Mouse (Mus musculus) hindlimb bud, embryonic 11.5 days (tissue): ENCODE data around the gene Tanc1.
"Not testable (repeated sequence)": the region's sequence is repeated elsewhere in the genome, so short reads cannot be mapped to it uniquely, and the experiment has no call there.

Source experiments
- DNase-seq: peaks from one replicate; pipeline ENCODE4 v3.0.0-alpha.2; 2012; ENCODE audit warnings: low read depth, low spot score; ENCODE audit errors: extremely low spot score

Tanc1 gene

DNA sequence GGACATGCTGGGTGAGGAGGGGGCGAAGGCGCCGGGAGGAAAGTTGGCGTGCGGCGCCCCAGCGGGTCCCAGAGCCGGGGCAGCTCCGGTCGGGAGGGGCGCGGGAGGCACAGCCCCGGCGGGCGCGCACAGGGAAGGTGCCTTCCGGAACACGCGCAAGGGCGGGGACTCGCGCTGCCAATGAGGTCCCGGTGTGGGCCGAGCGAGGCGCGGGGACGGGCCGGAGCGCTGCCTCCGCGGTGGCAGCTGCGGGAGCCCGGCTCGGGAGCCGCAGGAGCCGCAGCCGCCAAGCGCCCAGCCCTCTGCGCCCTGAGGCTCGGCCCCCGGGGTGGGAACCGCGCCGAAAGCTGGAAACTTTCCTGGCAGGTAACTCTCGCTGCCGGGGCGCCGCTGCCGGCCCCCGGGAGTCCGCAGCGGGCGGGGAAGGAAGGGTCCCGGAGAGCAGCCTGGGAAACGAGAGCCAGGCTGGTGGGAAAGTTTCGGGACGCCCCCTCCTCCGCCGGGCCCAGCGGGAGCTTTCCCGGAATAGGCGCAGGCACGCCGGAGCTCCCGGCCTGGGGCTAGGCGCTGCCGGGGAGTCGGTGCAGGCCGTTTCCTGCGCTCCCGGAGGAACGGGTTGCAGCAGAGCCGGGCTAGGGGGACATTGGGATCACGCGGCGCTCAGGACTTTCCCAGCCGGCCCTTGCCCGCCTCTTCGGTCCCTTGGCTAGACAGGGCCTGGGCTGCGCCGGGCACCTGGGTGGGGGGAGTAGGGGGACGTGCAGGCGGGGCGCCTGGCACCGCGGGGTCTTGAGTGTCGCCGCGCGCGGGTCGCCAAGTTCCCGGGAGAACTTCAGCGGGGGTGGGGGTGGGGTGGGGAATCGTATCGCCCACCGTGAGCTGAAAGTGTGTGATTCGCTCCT lies at the start of gene Tanc1:
TSS of gene Tanc1 (plus strand) at position 212 of the 902 bp plus-strand sequence.
- no peak for DNase-seq

DNA sequence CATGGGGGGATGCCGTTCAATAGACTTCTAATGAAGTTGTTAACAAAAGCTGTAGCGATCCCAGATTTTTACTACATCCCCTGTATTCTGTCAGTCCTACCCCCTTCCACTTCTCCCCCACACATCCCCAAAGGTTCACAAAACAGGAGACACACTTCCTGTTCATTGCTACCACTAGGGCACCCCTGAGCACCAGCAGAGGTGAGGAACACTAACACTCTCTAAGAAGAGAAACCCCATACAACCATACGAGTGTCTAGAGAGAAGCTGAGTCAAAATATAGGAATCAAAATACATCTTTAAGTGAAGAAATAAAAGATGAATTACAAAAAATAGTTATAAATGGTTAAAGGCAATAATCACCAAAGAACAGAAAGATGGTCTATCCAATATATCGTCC lies 49.6 kb upstream of the Tanc1 start:
- no peak for DNase-seq

DNA sequence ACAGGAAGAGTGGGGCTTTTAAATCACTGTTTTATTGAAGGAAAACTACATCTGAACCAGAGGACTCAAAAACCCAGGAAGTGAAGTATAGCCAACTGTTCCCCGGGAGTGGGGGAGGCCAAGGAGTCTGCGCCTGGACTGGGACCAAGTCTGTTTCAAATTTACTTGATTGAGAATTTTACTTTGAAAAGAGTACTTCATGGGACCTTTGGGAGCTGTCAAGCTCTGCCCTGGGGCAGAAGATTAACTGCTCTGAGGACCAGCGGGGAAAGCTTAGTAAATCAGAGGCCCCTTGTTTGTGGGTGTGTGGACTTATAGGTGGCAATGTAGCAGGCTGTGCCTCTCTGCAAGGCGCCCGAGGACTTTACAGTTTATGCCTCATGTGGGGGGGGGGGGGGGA lies 49.1 kb upstream of the Tanc1 start:
- DNase-seq: peak; percentile 98

DNA sequence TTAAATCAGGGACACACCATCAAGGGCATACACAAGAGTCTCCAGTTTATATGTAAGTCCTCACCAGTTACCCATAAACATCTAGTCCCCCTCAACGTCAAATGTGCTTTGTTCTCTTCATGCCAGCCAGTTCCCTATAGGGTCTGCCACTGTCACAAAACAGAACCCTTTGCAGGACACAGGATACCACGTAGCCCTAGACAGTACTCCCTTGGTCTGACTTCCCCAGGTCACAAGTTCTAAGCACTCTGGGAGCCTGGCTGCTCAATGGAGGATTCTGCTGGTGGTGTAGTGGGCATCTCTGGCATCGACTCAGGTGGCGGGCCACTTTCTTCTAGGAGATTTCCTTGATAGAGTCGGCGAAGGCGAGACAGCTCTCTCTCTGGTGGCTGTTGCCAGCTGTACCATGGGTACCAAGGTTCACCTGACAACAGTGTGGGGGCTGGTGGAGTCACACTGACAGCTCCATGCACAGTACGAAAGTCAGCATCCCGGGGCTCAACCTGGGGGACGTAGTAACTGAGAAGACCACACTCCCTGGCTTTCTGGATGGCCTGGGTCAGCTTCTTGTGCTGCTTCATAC lies 47.7 kb upstream of the Tanc1 start:
- not testable (repeated sequence) for DNase-seq

DNA sequence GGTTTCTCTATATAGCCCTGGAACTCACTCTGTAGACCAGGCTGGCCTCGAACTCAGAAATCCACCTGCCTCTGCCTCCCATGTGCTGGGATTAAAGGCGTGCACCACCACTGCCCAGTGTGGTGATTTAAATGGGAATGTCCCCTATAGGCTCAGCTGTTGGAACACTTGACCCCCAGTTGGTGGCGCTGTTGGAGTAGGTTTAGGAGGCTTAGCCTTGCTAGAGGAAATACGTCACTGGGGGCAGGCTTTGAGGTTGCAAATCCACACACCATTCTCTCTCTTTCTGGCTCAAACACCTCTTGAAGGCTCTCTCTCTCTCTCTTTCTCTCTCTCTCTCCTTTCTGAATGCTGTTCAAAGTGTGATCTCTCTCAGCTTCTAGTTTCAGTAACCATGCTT lies 46.9 kb upstream of the Tanc1 start:
- DNase-seq: no peak

DNA sequence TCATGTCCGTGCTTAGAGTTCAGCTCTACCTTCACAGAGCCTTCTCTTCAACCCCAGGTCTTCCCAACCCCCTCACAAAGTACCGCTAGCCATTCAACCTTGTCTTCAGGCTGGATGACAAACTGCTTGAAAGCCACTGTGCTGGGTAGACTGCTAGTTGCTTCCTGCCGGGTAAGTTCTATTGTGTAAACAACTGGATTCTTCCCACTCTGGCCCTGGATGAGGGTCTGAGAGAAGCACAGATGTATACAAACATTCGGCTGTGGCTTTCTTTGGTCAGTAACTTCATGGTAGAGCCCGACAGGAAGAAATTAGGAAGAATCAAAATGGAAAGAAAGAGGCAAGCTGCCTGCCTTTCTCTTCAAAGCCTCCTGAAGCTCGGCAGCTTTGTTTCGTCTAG lies 30.9 kb upstream of the Tanc1 start:
- no peak for DNase-seq

DNA sequence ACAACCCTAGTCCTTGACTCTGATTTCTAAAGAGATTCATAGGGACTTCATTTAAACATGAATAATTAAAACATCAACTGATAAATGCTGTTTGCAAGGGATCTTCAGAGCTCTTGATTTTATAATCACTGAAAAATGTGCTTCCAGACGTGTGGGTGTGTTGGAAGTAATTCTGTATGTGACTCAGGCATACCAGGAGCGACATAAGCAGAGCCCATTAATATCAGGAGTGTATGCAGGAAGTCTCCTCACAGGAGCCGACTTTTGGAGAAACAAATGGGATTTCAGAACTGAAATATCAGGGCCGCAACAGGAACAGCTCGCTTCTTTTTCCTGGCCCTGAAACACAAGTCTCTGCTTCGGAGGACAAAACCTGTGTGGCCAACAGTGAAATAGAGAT lies 27.9 kb upstream of the Tanc1 start:
- no peak for DNase-seq

DNA sequence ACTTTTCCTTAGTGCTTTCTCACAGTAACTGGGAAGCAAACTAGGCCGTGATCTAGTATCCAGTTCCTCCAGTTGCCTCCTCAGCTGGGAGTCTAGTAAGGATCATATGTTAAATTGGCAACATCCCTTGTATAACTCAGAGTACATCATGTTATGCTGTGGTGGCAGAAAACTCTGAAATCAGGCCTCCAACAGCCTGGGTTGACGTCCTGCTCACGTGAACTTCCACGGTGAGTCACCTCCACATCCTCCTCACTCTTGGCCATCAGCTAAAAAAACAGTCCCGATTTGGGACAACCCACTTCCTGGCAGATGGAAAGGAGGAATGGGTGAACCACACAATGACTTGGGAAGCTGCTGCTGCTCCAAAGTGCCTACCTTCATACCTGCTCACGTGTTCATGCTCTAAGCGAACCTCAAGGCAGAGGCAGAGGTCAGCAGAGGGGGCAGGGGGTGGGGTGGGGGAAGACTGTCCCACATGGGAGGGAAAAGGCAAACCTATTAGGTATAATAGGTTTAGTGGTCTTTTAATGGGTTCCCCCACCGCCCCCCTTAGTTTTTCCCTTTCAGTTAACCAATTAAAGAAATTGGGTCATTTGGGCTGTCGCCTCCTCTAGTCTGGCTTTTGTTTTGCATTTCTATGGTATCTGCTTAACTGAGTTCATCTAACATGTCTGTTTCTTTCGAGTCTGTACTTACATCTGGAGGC lies 24.3 kb upstream of the Tanc1 start:
- DNase-seq: no peak

DNA sequence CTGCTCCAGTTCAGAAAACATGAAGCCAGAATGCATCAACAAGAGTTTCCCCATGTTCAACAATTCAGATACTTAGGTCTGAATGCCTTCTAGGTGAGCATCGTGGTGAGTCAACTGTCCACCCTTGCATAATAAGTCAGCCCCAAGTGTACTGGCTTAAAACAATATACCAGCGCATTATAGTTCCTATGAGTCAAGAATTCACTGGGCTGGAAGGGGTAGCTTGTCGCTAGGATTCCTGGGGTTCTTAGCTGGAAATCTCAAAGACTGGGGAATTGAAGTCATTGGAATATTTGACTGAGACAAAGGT lies 23.8 kb upstream of the Tanc1 start:
- DNase-seq: no peak

DNA sequence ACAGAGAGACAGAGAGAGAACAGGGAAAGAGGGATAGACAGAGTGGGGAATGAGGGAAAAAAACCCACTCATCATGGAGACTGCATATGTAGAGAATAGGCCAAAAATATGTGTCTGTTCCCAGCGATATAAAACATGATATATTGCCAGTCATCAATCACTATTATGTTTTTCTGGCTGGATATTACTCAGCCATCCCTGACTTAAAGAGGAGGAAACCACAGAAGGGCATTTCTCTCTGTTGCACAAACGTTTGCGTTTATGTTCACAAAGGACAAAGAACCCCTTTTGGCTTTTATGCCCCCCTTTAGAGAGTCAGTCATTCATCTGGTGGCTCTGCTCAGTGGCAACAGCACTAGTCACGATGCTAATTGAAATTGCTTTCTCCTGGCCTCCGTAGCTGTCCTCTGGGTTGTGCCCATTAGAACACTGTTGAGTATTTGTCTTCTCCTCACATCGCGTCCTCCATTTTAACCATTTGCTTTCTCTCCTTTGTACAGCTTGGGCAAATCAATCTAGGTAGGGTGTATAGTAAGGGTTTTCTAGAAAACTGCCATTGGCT lies 18.4 kb upstream of the Tanc1 start:
- DNase-seq: no peak

DNA sequence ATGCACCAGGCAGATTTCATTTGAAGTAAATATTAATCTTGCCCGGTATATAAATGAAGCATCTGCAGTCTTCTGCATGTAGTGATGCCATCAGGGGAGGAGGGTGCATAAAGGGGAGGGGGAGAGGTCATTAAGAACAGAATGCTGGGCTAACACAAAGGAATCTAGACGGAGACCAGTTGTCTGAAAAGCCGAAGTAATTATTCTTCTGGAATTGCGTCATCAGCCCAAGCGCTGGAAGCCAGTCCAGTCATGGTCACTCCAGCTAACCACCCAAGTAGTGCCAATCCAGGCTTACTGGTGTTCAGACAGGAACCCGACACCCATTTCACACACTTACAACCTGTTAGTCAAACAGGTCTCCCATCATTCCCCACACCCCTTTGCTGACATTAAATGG lies 17.7 kb upstream of the Tanc1 start:
- DNase-seq: no peak

DNA sequence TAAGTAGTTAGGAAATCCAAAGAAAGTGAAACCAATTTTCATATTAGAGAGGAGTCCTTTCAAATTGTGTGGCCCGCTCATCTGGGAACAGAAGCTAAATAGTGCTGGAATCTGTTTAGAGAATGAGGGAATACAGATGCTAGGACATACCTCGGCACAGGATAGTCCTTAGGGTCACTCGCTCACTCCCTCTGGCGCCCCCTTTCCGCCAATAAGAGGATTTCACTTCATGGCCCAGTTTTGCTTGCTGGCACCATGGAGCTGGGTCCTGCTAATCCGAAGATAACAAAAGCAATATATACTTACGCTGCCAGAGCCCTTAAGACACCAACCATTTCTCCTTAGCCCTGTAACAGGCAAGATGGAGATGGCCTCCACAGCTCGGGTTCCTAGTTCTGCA lies 15.3 kb upstream of the Tanc1 start:
- DNase-seq: no peak

DNA sequence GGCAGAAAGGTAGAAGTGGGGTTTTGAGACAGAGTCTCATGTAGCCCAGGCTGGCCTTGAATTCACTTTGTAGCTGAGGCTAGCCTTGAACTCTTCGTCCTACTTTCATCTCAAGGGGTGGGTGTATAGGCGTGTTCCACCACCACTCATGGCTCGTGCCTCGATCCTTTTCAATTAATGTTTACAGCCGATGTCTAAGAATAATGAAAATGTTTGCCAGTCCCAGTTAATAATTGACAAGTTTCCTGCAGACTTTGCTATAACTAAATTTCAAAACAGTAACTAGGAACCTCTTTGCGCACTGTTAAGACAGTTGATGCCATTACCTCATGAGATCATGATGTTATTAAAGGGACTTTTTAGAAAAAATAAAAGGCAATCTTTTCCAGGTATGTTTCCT lies 13.6 kb upstream of the Tanc1 start:
- DNase-seq: no peak

DNA sequence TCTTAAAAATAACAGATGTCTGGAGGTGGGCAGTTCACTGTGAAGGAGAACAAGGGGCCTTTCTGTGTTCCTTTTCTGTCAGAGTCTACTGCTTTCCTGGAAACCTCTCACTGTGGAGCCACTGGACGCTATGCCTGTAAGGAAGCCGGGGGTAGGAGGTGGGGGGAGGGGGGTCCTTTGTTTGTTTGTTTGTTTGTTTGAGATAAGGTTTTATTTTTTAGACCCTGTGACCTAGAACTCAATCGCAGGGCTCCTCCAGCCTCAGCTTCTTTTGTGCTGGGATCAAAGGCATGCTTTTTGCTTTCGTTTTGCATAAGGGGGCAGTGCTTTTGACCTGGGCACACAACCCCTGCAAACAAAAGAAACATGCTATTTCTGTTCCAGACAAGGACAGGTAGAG lies 12.9 kb upstream of the Tanc1 start:
- no peak for DNase-seq

DNA sequence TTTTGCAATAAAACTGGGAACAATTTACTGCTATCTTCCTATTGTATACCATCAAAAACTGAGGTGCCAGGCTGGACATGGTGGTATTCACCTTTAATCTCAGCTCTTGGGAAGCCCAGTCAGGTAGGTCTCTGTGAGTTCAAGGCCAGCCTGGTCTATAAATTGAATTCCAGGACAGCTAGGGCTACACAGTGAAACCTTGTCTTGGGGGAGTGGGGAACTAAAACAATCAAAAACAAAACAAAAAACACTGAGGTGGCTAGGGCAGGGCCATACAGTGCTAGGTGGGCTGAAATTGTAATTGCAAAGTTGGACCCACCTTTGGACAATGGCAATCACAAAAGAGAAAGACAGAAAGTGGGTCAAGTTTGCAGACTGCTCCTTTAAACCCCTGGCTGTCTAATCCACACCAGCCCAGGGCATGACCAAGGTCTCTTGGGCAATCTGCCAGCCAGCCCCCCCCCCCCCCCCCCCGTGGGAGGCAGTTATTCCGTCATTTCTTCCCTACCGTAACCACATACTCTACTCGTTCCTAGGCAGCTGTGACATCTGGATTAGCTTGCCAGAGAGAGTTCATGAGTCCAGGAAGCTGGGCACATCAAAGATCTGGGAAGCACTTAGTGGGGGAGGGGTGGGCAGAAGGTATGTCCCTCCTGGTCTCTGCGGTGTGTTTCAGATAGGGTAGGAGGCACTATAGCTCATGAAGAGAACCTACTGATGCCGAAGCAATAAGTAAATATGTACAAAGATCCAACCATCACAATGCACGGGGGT lies 12.3 kb upstream of the Tanc1 start:
- peak; percentile 93 for DNase-seq

DNA sequence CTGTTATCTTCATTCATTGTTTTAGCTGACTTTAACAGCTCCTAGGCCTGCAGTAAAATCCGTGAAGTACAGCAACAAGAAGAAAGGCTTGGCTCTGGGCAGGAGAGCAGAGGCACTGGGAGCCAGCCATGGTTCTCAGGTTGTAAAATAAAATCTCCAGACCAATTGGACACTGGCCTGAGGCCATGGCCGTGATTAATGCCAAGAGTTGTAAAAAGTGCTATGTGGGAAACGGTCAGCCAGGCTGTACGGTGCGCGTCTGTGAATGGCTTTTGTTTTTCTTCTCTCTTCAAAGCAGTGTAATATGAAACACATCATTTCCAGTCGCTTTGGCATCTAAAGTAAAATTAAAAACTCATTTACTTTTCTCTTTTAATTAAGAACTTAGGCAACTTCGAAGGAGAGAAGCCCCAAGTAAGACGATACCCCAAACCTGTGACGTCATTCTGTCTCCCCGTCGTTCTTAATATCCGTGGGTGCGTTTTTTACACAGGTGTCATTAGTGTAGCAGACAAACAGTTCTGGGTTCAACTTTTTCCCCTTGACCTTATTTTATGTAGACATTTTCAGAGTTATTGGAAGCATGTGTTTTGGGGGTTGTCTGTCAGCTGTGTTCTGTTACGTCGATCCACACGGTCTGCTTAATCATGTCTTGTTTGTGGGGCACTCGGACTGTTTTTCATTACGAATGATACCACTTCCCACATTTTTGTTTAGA lies 11.6 kb upstream of the Tanc1 start:
- peak; percentile 90 for DNase-seq

DNA sequence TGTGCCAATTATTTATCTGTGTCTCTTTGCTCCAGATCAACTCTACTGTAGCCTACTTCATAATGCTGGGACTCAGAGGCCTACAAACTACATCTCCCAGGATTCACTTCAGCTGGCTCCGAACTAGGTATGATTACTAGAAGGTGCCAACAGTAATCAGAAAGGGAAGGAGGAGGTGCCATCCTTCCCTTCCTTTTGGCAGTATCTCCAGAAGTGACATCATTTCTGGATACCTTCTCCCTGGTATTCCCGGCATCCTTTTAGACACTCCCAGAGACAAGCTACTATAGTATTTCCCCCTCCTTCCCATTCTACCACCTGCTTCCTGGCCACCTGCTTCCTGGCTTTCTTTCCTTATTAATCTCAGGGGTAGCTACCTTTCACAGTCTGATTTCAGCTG lies 10.9 kb upstream of the Tanc1 start:
- DNase-seq: no peak

DNA sequence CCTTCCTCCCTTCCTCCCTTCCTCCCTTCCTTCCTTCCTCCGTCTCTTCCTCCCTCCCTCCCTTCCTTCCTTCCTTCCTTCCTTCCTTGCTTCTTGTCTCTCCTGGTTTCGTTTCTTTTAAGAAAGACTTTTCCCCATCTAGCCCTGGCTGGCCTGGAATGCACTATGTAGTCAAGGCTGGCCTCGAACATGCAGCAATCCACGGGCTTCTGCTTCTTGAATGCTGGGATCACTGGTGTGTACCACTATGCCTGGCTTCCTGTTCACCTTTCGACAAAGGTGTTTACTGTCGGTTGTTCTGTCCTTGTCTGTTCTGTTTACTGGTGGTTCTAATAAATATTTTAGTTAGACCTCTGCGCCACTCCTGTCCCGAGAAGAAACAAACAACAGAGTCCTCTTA lies 10.4 kb upstream of the Tanc1 start:
- DNase-seq: no peak

DNA sequence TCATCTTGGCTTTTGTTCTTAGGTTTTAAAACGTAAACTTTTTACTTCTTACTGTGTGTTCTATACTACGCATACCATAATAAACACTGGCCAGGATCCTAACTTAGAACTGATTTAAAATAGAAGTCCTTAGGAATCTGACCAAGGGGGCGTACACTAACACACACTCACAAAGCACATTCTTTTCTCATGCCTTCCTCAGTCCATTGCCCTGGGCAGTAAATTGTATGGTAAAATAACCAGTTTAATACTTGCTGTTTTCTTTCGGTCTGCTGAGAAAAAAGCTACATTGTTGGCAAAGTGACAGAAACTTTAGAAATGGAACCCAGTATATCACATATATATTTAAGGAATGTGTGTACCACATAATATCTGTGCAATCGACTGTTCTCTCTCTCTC lies 2.9 kb upstream of the Tanc1 start:
- no peak for DNase-seq

DNA sequence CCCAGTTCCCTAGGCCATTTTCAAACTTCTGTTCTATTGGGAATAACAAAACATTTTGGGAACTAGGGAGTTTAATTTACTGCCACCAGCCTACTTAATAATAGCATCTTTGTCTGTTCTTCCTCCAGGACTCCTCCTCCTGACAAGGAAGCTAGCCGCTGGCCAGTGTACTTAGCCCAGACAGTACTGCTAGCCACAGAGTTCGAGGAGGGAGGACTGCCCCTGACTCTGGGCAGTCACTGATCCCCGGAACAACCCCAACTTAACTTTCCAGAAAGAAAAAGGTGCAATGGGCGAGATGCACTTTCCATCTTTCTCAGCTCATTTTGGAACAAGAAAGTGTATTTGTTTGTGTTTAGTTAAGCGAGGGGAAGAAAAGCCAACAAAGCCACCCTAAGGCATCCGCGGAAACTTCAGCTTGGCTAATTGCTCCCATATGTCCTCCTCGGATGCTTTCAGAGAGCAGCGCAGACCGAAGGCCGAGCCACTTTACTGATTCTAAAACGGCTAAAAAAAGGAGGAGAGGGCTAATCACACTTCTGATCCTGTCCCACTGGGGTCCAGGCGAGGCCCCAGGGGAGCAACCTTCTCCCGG lies 529 bp upstream of the Tanc1 start:
- DNase-seq: peak; percentile 87
